Comparison of ENCODE assay signal across 8 mouse cellular contexts in genomic region chr10:79766508-79767325, GRCm38 (mm10). TPM values are rescaled to one million over a fixed set of nuclear protein-coding genes. Genes with fewer than 3 reads are reported as not detected.
DNase-seq lines count a peak whose midpoint lies in the region; ATAC-seq lines count a peak whose summit lies in the region.

Gene Rnf126, minus strand, starts transcription at chr10:79766952.

- peak within 1 kb of the TSS; percentile 80 for H3K4me2 ChIP-seq in forebrain, embryonic 14.5 days (ENCODE audit: low read length)
- H3K4me2 ChIP-seq in neural tube, embryonic 15.5 days: peak within 1 kb of the TSS; percentile 92

- no peaks in the 10 kb centered on the region for H3K27me3 ChIP-seq in forebrain, embryonic 14.5 days (replicated peaks; ENCODE audit: control insufficient read depth, insufficient read depth, low read length)
- 0 out of 2 replicates have a peak, but pooled peaks cover 4% of the 10 kb centered on the region for H3K27me3 ChIP-seq in neural tube, embryonic 15.5 days (replicated peaks)

- H3K27ac ChIP-seq in forebrain, embryonic 14.5 days (ENCODE audit: low read depth, low read length): peak within 1 kb of the TSS; percentile 90
- H3K27ac ChIP-seq in neural tube, embryonic 15.5 days (replicated peaks): peak within 1 kb of the TSS; percentile 93

- H3K9me3 ChIP-seq in forebrain, embryonic 14.5 days (replicated peaks; ENCODE audit: control insufficient read depth, low read length): no peaks in the 10 kb centered on the region
- H3K9me3 ChIP-seq in neural tube, embryonic 15.5 days (replicated peaks): no peaks in the 10 kb centered on the region

- H3K36me3 ChIP-seq in forebrain, embryonic 14.5 days (ENCODE audit: control insufficient read depth, insufficient read depth, low read length): peaks cover 9% of the 10 kb centered on the region
- H3K36me3 ChIP-seq in neural tube, embryonic 15.5 days: peaks cover 4% of the 10 kb centered on the region

- intact Hi-C loops in heart, postnatal 14 days (cut with DNase I): no loop called here

- DNase-seq in ES-CJ7 (ENCODE audit: low read depth, low spot score): peak; percentile 100
- peak; percentile 99 for DNase-seq in cerebellum, adult 11 months
- peak; percentile 98 for DNase-seq in forebrain, embryonic 14.5 days (ENCODE audit: low spot score)
- peak; percentile 99 for DNase-seq in heart, postnatal 14 days
- peak; percentile 99 for DNase-seq in layer of hippocampus, adult 11-12 months (ENCODE audit: low spot score)
- peak; percentile 99 for DNase-seq in lung, adult 18-20 months
- peak; percentile 100 for DNase-seq in testis, postnatal 14 days (ENCODE audit: low spot score)

- H3K4me1 ChIP-seq in forebrain, embryonic 14.5 days (ENCODE audit: control insufficient read depth, insufficient read depth, low read length): peaks cover 14% of the 10 kb centered on the region
- peaks cover 46% of the 10 kb centered on the region for H3K4me1 ChIP-seq in neural tube, embryonic 15.5 days

- H3K4me3 ChIP-seq in forebrain, embryonic 14.5 days (ENCODE audit: low read depth, low read length): peak within 1 kb of the TSS; percentile 94
- H3K4me3 ChIP-seq in neural tube, embryonic 15.5 days (replicated peaks): peak within 1 kb of the TSS; percentile 81

- peak; percentile 90 for ATAC-seq in forebrain, embryonic 14.5 days
- peak; percentile 90 for ATAC-seq in neural tube, embryonic 15.5 days (ENCODE audit: low FRiP score)

- WGBS in forebrain, embryonic 14.5 days: under 1% methylated on average over 74 of the region's 101 CpGs
- WGBS in neural tube, embryonic 15.5 days: under 1% methylated on average over 92 of the region's 101 CpGs

- peak within 1 kb of the TSS; percentile 96 for H3K9ac ChIP-seq in forebrain, embryonic 14.5 days (ENCODE audit: low read length)
- peak within 1 kb of the TSS; percentile 97 for H3K9ac ChIP-seq in neural tube, embryonic 15.5 days (replicated peaks)

RNA-seq across cellular contexts. Expression of gene Rnf126, which starts in this region (rescaled TPM):
- 60.6 and 75.7 TPM in 2 replicates for polyA plus RNA-seq in forebrain, embryonic 14.5 days (2014; fragmentation: Nextera tagmentation; extraction: Ambion mirVana)
- total RNA-seq in heart, postnatal 14 days (2021): 10 to 100 TPM; 25.9 to 26.7 TPM
- polyA plus RNA-seq in neural tube, embryonic 15.5 days (2015; fragmentation: Nextera tagmentation; extraction: Ambion mirVana): 108 and 110 TPM in 2 replicates

Comparison
In these comparisons a context has a peak if more than half of its experiments do, and no peak if none do; other contexts are left out.
1. Peak in every context shown above with its lines: DNase-seq, ATAC-seq, H3K4me3 ChIP-seq and H3K27ac ChIP-seq.